Mouse (Mus musculus): Measurements from ENCODE around the gene Hyal1.

Gene Hyal1

DNA sequence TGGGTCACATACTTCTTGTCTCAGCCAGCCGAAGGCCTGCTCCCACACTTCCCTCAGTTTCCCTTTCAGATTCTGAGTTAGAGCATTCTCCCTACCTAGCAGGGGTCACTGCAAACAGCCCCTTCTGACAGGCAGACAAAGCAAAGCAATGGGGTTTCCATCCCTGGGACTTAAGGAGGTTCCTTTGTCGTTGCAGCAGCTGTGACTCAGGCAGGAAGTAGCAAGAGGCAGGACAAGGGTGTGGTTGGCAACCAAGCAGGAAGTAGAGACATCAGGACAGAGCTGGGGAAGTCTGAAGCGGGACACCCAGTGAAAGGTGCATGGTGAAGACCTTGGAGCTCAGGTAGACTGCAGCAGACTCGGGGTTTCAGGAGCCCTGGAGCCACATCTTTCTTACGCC, 47.8 kb downstream of the Hyal1 start:
- DNase-seq = no peak

DNA sequence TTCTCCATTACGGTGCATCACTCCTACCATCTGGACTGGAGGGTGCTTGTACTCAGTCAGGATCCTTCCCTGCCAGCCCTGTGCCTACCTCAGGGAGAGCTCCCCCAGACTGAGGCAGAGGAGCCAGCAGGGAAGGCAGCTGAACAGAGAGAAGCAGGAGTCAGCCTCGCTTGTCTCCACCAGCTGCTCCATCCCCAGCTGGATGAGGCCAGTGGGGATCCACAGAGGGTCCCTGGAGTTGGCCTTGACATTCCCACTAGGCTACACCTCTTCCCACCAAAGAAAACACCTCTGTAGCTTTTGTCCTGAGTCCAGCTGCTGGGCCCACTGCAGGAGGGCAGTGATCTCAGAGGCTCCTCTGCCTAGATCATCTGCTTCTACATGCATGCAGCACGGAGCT, 48.2 kb downstream of the Hyal1 start:
- no peak for DNase-seq

DNA sequence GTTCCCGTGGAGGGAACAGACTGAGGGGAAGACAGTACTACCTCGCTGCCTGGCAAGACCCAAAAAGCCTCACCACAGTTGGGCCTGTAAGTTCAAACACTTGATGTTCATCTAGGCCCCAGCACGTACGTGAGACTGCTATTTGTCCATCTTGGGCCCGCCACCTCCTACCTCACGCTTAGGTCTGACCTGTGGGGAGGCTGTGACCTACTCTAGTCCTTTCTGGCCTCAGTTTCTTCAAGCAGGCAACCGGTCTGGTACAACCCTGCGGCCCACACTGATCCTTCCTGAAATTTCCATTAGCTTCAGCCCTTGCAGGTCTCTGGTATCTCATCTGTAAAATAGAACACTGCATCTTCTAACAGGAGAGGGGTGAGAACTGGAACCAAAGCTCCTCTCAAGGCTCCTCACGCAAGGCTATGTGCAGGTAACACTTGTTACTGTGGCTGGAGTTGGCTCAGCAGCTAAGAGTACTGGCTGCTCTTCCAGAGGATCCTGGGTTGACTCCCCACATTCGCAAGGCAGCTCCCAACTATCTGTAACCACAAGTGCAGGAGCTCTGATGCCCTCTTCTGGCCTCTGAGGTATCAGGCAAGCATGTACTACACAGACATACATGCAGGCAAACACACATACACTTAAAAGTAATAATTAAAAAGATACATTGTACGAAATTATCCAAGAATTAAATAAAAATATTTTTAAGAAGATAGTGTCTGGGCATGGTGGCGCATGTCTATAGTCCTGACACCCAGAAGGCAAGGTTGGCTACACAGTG, 48.8 kb downstream of the Hyal1 start:
- DNase-seq = no peak

DNA sequence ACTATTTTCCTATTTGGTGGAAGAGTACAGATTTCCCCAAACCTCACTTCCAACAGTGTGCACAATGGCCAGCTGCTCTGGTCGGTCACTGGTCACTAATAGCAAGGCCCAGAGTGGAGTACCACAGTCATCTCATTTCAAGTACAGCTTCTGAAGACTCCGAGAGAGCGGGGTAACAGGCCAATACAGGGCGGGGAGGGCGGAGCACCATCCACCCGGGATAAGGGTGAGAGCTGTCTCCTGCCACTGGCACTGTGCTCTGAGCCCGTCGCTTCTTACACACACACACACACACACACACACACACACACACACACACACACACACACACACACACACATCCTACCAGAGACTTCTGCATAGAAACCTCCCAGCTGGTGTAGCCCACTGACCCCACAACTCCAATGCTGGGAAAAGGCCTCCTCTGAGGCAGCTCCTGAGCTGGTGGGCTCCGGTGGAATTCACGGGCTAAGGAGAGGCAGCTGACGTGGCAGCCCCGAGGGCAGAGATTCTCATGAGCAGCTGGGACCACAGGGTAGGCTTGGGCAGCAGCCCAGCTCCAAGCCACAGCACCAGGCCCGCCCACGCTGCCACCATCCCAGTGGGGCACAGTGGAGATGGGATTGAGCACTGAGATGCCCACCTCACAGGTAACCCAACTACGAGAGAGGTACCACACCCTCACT, 49.6 kb downstream of the Hyal1 start:
- DNase-seq = no peak

DNA sequence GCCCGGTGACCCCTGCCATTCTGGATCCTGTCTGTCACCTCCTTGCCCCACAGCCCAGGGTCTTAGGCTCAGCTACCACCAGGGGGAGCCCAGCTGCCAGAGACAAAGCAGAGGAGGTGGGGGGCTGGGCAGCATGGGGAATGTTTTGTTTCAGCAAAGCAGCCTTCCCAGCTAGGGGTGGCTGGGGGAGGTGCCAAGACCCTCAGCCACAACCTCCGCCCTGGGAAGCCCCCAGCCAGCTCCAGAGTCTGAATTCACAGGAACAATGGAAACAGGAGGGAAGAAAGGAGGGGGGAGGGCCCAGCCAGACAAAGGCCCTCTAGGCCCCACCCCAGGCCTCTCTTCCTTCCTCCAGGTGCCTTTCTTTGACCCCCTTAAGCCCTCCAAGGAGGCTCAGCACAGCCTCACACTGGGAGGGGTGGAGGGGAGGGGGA, 50.1 kb downstream of the Hyal1 start:
- peak; percentile 69 to 86 for DNase-seq

DNA sequence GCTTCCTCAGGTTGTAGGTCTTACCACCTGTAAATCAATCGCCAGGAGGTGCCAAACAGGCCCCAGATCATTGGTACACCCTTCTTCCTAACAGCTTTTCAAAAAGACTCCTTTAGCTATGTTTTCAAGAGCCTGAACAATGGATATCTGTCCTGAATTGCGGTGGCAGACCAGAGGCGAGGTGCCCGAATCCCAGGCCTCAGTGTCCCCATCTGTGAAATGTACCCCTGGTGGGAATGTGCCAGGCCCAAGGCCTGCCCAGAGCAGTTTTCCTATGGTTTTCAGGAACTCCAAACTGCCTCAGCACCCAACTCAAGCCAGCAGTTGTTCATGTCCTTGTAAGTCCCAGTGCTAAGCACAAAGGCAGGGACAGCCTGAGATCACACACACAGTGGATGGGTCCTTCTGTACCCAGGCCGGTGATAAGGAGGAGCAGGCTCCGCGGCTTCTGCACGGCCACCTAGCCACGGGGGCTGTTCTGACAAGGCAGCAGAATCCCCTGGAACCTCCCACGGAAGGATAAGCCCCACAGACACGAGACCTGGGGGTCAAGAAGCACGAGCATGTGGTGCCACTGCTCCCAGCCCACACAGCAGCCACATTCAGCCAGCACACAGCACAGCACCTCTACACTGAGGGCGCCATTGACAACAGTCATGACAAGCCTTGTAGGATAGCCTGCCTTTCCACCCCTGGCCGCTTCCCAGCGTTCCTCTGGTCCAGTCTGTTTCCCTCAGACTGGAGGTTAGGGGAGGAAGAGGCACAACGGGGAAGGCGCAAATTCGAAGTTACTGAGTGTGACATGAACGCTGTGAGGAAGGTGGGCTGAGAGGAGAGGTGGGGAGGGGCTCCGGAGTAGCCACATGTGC, 50.9 kb downstream of the Hyal1 start:
- no peak for DNase-seq

DNA sequence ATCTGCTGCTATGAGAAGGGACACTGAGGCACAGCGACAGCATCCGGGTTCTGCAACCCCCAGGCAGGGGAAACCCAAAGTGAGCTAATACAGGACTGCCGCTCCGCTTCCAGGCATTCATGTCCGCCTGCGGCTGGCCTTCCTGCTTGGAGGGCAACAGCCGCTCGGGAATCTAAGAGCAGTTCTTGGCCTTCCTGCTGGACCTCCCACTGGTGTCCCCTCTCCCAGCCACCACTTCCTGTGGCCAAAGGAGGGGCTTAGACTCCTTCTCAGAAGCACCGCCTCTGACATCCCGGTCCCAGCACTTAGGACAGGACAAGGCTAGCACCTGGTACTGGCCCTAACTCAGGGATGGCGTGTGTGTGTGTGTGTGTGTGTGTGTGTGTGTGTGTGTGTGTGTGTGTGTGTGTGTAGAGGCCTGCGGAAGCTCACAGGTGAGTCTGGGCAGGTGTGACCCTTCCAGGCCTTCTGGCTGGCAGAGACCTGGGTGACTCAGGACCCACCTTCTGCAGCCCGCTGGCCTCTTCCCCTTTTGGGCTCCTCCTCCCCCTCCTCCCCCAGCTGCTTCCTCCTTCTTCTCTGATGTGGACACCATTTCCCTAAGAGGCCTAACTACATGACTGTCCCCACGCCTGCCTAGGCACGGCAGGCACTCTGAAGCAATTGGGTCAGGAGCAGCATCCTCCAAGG, 52.1 kb downstream of the Hyal1 start:
- peak; percentile 65 to 70 for DNase-seq

DNA sequence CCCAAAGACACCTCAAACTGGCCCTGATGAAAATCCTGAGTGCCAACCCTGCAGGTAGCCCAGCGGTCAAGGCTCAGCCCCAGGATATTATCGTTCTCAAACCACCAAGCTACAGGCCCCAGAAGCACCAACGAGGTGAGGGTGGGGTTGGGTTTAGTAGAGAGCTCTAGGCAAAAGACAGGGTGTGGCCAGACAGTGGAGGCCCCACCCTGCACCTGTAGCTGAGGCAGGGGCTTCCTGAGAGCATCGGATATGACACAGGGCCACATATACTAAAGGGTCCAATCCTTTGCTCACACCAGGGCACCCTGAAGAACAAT, 52.6 kb downstream of the Hyal1 start:
- DNase-seq = no peak

DNA sequence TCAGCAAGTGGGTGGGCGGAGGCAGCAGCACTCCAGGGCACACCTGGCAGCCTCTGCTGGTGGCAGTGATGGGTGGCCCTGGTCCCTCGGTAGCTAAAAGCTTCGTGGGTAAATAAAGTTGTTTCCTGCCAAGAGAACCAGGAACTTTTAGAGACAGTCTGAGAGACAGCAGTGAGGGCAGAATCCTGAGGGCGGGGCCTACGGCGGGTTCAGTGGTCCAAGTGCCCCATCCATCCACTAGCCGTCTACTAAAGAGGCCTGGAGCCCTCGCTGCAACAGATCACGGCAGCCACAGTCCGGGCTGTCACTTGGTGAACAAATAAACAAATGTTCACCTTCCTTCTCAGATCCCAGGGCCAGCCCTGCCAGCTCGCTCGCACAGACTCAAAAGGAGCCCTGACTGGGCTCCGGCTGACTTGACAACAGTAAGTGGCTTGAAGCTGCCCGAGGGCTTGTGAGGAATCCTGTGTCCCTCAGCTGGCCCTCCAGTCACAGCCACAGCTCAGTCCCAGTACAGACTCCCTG, 53.2 kb downstream of the Hyal1 start:
- peak in 1 of 2 experiments; percentile 40 for DNase-seq

DNA sequence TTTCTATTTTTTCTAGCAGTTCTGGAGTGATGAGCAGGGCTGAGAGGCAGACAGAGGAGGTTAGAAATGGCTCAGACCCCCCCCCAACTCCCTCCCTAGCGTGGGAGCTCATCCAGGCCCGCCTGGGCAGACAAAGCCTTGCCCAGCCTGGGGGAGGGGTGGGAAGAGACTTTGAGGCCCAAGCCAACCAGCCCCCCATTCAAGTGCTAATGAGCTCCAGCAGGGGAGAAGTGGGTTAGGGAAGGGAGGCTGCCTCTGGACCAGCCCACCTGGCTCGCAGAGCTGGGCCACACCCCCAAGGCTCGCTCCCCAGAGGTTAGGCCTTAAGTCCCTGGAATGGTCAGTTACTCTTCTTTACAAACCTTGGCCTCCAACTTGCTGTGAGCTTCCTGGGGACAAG, 53.8 kb downstream of the Hyal1 start:
- DNase-seq = no peak
